Mouse (Mus musculus) heart, adult 2 months (tissue): ENCODE results near the gene Ttc39b.

Experiments
- CTCF ChIP-seq: fragments of 200-600 bp; IDR thresholded peaks from 2 replicates; pipeline ENCODE4 v1.8.1; 2022; ENCODE audit warnings: antibody characterized with exemption, mild to moderate bottlenecking, moderate library complexity
- EP300 ChIP-seq: fragments of 200-500 bp; IDR thresholded peaks from 2 replicates; pipeline ENCODE4 v1.6.1; 2011; ENCODE audit warnings: low read depth, low read length, control low read depth; ENCODE audit not compliant: insufficient read depth
- POLR2A ChIP-seq: fragments of 200-500 bp; IDR thresholded peaks from 2 replicates; pipeline ENCODE4 v1.6.1; 2011; ENCODE audit warnings: mild to moderate bottlenecking, low read depth, low read length, control low read depth; ENCODE audit not compliant: insufficient read depth

GRCm38 (mm10) chr4:83265926-83266692, 57.9 kb downstream of the Ttc39b start:
- TF ChIP-seq CTCF (no peak), EP300 (no peak), POLR2A (no peak)
